Mouse (Mus musculus): ENCODE results near the gene Kansl1. TPM values are rescaled to one million over a fixed set of nuclear protein-coding genes. Genes with fewer than 3 reads are reported as not detected.
A peak's percentile ranks its signal among the peaks of the same experiment; 100 is the strongest.

Kansl1 gene
- polyA plus RNA-seq, 1 experiment from 2014 or later = 35.4 TPM

DNA sequence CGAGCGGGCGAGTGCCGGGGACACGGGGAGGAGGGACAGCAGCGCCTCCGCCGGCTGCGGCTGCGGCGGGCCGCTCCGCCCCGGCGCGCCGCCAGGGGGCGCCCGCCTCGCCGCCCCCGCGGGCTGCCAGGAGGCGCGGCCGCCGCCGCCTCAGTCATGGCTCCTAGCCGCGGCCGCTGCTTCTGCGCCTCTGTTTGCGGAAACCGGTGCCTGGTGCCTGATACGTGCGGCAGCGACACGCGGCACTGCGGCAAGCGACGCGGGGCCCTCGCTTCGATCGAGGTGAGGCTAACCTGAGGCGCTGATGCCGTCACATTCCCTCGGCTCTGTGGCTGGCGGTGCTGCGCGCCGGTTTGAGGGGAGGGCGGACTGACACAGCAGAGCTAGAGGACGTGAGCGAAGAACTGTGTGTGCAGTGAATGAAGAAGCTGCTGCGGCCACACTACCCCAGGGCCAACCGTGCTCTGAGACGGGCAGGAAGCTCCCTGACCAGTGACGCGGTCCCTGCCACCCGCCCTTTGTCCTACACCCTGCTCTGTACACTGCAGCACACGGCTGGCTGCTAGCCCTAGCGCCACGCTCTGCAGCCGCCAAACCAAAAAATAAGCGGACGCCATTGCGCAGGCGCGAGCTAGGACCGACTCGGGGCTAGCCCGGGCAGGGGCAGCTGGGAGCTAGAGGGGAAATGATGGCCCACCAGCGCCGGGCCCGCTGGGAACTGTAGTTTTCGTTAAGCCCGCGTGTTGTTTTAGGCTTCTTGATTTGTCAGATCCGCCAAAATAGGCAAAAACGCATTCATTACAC, 26.1 kb downstream of the Kansl1 start:
- Histone ChIP-seq H3K27me3 (ENCODE audit: control insufficient read depth, insufficient read depth, low read length) (no peaks in the 10 kb centered on the region), H3K4me2 (ENCODE audit: low read depth, low read length, severe bottlenecking) (peak overlapping the region; percentile 61), H3K9ac (ENCODE audit: low read length) (peak overlapping the region; percentile 99), H3K9me3 (ENCODE audit: control insufficient read depth, low read length) (no peaks in the 10 kb centered on the region), H3K4me1 (replicated peaks; ENCODE audit: control insufficient read depth, insufficient read depth, low read length) (0 out of 2 replicates have a peak, but pooled peaks cover 2% of the 10 kb centered on the region), H3K36me3 (ENCODE audit: control insufficient read depth, insufficient read depth, low read length) (no peaks in the 10 kb centered on the region; the same call in 1 of the 2 replicates), H3K27ac (ENCODE audit: low read depth, low read length) (peak overlapping the region; percentile 100), H3K4me3 (ENCODE audit: low read depth, low read length) (peak overlapping the region; percentile 83)
- WGBS = under 1% methylated on average over 72 of the region's 82 CpGs
- peak; percentile 96 for ATAC-seq (replicated peaks; ENCODE audit: low FRiP score)
- peak; percentile 97 for DNase-seq (ENCODE audit: low spot score)

DNA sequence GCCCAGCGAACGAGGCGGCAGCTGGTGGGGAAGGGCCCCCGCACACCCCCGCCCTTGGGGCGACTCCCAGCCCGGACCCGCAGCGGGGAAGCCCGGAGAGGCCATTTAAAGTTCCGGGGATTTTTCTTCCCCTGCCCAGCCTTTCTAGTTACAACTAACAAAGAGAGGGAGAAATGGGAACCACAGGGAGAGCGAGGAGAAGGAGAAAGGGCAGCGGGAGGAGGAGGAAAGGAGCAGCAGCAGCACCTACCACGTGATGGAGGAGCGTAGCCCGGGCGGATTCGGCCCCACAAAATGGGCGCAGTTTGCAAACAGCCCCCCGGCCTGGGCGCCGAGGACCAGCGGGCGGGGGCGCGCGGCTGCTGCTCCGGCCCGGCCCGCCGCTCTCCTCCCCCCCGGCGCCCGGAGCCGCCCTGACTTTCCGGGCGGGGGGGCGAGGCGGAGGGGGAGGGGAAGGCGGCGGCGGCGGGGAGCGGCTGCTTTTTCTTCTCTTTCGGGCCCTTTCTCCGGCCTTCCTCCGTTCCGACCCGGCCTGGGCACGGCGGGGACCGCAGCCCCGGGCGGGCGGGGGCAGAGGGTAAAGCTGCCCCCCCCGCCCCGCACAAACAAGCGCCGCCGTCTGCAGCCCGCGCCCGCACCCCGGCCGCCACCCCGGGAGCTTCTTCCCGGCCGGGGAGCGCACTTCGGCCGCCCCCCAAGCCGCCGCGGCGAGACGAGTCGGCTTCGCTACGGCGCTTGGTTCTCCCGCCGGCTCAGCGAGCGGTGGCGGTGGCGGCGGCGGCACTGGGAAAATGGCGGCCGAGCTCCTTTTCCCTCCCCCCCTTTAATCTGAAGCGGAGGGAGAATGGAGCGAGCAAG, 27.0 kb downstream of the Kansl1 start:
- no peaks in the 10 kb centered on the region; the same call in 1 of the 2 replicates for H3K36me3 ChIP-seq (ENCODE audit: control insufficient read depth, insufficient read depth, low read length)
- no peaks in the 10 kb centered on the region for H3K27me3 ChIP-seq (ENCODE audit: control insufficient read depth, insufficient read depth, low read length)
- ATAC-seq (replicated peaks; ENCODE audit: low FRiP score) (peak; percentile 70), DNase-seq (ENCODE audit: low spot score) (peak; percentile 90)
- peak overlapping the region; percentile 100 for H3K27ac ChIP-seq (ENCODE audit: low read depth, low read length)
- H3K4me1 ChIP-seq (replicated peaks; ENCODE audit: control insufficient read depth, insufficient read depth, low read length) = 0 out of 2 replicates have a peak, but pooled peaks cover 2% of the 10 kb centered on the region
- H3K4me2 ChIP-seq (ENCODE audit: low read depth, low read length, severe bottlenecking) = peak overlapping the region; percentile 83; the same call in 1 of the 2 replicates
- H3K9ac ChIP-seq (ENCODE audit: low read length) = peak overlapping the region; percentile 99
- H3K4me3 ChIP-seq (ENCODE audit: low read depth, low read length) = peak overlapping the region; percentile 83
- H3K9me3 ChIP-seq (ENCODE audit: control insufficient read depth, low read length) = no peaks in the 10 kb centered on the region
- under 1% methylated on average over 61 of the region's 92 CpGs for WGBS

DNA sequence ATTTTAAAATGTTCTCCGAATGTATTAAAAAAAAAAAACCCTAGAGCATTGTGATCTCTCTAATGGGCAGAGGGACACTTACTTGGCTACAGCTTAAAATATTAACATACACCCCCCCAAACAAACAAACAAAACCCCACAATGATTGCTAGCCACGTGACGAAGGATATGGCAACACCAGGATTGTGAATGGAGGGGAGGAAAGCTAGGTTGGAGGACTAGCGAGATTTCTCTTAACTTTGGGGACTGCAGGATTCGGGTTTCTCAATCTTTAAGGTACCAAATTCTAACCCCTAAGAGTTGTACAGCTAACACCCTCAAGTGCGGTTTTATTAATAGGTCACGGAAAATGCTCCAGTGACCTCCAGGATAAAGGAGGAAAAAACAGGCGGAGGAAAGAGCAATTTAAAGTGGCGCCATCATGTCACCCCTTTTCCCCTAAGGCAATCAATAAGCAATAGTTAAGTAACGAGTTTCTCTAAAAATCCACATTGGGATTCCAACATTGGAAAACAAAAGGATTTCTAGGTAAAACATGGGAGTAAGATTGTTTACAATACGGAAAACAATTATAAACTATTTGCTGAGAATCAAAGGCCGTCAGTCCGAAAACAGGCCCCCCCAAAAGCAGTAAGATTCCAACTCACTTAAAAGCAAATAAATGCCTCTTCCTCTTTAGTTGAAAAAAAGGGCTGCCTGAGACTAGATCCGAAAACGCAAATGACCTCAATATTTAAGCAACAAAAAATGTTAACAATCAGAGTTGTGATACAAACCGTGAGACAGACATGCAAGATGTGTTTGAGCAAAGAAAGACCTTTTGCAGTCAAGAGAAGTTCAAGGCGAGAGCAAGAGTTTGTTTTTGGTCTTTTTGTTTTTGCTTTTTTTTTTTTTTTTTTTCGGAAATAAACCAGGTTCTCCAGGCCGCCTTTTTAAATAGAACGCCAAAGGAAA, 27.9 kb downstream of the Kansl1 start:
- under 1% methylated on average over 20 of the region's 20 CpGs for WGBS

GRCm38 (mm10) chr11:104439703-104440102, 29.0 kb downstream of the Kansl1 start:
- Histone ChIP-seq H3K27me3 (ENCODE audit: control insufficient read depth, insufficient read depth, low read length) (no peaks in the 10 kb centered on the region), H3K36me3 (ENCODE audit: control insufficient read depth, insufficient read depth, low read length) (no peaks in the 10 kb centered on the region), H3K27ac (ENCODE audit: low read depth, low read length) (no peak overlapping the region), H3K9me3 (ENCODE audit: control insufficient read depth, low read length) (no peaks in the 10 kb centered on the region), H3K9ac (ENCODE audit: low read length) (no peak overlapping the region), H3K4me2 (ENCODE audit: low read depth, low read length, severe bottlenecking) (peak overlapping the region; percentile 40), H3K4me3 (ENCODE audit: low read depth, low read length) (no peak overlapping the region), H3K4me1 (replicated peaks; ENCODE audit: control insufficient read depth, insufficient read depth, low read length) (0 out of 2 replicates have a peak, but pooled peaks cover 2% of the 10 kb centered on the region)
- no peak for ATAC-seq (replicated peaks; ENCODE audit: low FRiP score)
- DNase-seq (ENCODE audit: low spot score) = no peak
- 60% methylated on average over 2 of the region's 2 CpGs for WGBS

More for the DNA sequence above, 27.9 kb downstream of the Kansl1 start:
- Histone ChIP-seq H3K4me3 (ENCODE audit: low read depth, low read length) (peak overlapping the region; percentile 83), H3K36me3 (ENCODE audit: control insufficient read depth, insufficient read depth, low read length) (no peaks in the 10 kb centered on the region; the same call in 1 of the 2 replicates), H3K9ac (ENCODE audit: low read length) (peak overlapping the region; percentile 99), H3K27me3 (ENCODE audit: control insufficient read depth, insufficient read depth, low read length) (no peaks in the 10 kb centered on the region), H3K9me3 (ENCODE audit: control insufficient read depth, low read length) (no peaks in the 10 kb centered on the region), H3K4me2 (ENCODE audit: low read depth, low read length, severe bottlenecking) (peak overlapping the region; percentile 83), H3K4me1 (replicated peaks; ENCODE audit: control insufficient read depth, insufficient read depth, low read length) (0 out of 2 replicates have a peak, but pooled peaks cover 2% of the 10 kb centered on the region), H3K27ac (ENCODE audit: low read depth, low read length) (peak overlapping the region; percentile 100)
- ATAC-seq (replicated peaks; ENCODE audit: low FRiP score) (no peak), DNase-seq (ENCODE audit: low spot score) (no peak)

GRCm38 (mm10) chr11:104438450-104438849, 30.2 kb downstream of the Kansl1 start:
- Histone ChIP-seq H3K36me3 (ENCODE audit: control insufficient read depth, insufficient read depth, low read length) (no peaks in the 10 kb centered on the region), H3K4me2 (ENCODE audit: low read depth, low read length, severe bottlenecking) (no peak overlapping the region), H3K4me1 (replicated peaks; ENCODE audit: control insufficient read depth, insufficient read depth, low read length) (0 out of 2 replicates have a peak, but pooled peaks cover 2% of the 10 kb centered on the region), H3K4me3 (ENCODE audit: low read depth, low read length) (no peak overlapping the region), H3K9ac (ENCODE audit: low read length) (no peak overlapping the region), H3K27me3 (ENCODE audit: control insufficient read depth, insufficient read depth, low read length) (no peaks in the 10 kb centered on the region), H3K27ac (ENCODE audit: low read depth, low read length) (no peak overlapping the region), H3K9me3 (ENCODE audit: control insufficient read depth, low read length) (no peaks in the 10 kb centered on the region)
- ATAC-seq (replicated peaks; ENCODE audit: low FRiP score) (no peak), DNase-seq (ENCODE audit: low spot score) (no peak)

GRCm38 (mm10) chr11:104436394-104436954, 32.2 kb downstream of the Kansl1 start:
- no peak overlapping the region for H3K9ac ChIP-seq (ENCODE audit: low read length)
- no peaks in the 10 kb centered on the region for H3K27me3 ChIP-seq (ENCODE audit: control insufficient read depth, insufficient read depth, low read length)
- 96% methylated on average over 2 of the region's 2 CpGs for WGBS
- no peak overlapping the region for H3K4me2 ChIP-seq (ENCODE audit: low read depth, low read length, severe bottlenecking)
- 0 out of 2 replicates have a peak, but pooled peaks cover 2% of the 10 kb centered on the region for H3K4me1 ChIP-seq (replicated peaks; ENCODE audit: control insufficient read depth, insufficient read depth, low read length)
- no peak overlapping the region for H3K4me3 ChIP-seq (ENCODE audit: low read depth, low read length)
- H3K9me3 ChIP-seq (ENCODE audit: control insufficient read depth, low read length) = no peaks in the 10 kb centered on the region
- no peak overlapping the region for H3K27ac ChIP-seq (ENCODE audit: low read depth, low read length)
- H3K36me3 ChIP-seq (ENCODE audit: control insufficient read depth, insufficient read depth, low read length) = no peaks in the 10 kb centered on the region
- ATAC-seq (replicated peaks; ENCODE audit: low FRiP score) (no peak), DNase-seq (ENCODE audit: low spot score) (no peak)

- H3K4me1 ChIP-seq (replicated peaks; ENCODE audit: control insufficient read depth, insufficient read depth, low read length) = 0 out of 2 replicates have a peak, but pooled peaks cover 2% of the 10 kb centered on the region
- H3K27me3 ChIP-seq (ENCODE audit: control insufficient read depth, insufficient read depth, low read length) = no peaks in the 10 kb centered on the region
- ATAC-seq (replicated peaks; ENCODE audit: low FRiP score) (no peak), DNase-seq (ENCODE audit: low spot score) (no peak)
- no peaks in the 10 kb centered on the region for H3K36me3 ChIP-seq (ENCODE audit: control insufficient read depth, insufficient read depth, low read length)
- no peak overlapping the region for H3K9ac ChIP-seq (ENCODE audit: low read length)
- no peak overlapping the region for H3K27ac ChIP-seq (ENCODE audit: low read depth, low read length)
- H3K4me3 ChIP-seq (ENCODE audit: low read depth, low read length) = no peak overlapping the region
- H3K9me3 ChIP-seq (ENCODE audit: control insufficient read depth, low read length) = no peaks in the 10 kb centered on the region
- H3K4me2 ChIP-seq (ENCODE audit: low read depth, low read length, severe bottlenecking) = no peak overlapping the region
Measured at GRCm38 (mm10) chr11:104435753-104436152, 32.9 kb downstream of the Kansl1 start.

Data from forebrain, embryonic 11.5 days (tissue).